Mouse (Mus musculus) c-Kit-positive CD71-negative TER-119-negative erythroid progenitor cells, embryonic 14.5 days (primary cell): ENCODE results near the gene Ccdc3.

ENCODE experiments used
- DNase-seq: peaks from one replicate; pipeline ENCODE4 v3.0.0-alpha.2; 2013; ENCODE audit warnings: low read depth

Ccdc3 gene

DNA sequence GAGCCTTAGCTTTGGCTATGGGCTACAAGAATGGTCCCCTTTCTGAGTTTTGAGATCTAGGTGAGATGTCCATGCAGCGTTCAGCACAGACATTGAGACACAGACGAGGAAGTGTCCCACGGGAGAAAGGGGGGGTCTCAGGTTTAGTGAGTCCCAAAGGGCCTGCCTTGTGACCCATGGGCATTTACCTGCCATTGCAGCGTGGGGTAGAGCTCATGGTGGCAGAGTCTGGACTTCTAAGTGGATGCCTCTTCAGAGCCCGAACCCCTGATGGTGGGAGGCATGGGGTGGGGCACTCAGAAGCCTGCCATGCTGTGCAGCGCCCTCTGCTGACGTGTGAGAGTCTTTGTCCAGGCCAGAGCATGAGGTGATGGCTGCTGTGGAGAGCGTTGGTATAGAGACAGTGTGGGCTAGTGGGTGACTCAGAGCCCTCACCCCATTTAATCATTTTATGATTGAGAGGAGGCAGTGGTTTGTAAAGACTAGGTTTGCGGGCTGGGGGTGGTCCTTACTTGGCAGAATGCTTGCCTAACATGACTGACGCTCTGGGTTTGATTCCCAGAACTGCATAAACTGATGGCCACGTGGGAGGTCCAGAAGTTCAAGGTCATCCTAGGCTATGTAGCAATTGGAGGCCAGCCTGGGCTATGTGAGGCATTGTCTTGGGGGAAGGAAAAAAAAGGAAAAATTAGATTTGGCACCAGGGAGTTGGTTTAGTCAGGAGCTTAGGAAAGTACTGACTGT is 23.6 kb downstream of the Ccdc3 start:
- peak; percentile 10 for DNase-seq

DNA sequence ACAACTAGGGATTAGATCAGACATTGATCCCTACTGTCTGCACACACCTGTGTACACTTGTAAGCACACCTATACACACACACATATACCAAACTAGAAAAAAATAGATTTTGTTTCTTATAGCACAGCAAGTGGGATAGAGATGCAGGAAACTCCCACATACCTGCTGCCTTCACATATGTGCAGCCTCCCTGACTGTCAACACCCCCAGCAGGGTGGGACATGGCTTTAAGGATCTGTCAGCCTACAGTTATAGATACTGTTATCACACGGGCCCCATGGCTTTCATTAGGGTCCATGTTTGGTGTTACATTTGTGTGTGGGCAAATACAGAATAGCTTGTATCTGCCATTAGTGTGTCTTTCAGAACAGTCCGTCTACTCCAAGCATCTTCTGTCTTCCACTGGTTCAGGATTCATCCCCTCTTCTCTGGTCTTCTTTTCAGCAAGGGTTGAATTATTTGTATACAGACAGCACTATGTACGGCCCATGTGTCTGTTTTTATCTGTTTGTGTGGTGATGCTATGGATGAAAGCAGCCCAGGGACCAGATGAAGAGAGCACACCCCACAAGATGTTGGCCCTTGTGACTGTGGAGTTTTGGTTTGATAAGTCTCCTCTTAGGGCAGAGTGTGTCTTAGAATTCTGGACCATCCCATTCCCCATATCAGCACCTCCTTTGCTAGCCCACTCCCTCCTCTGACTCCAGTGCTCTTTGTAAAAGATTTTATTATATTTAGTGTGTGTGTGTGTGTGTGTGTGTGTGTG is 24.5 kb downstream of the Ccdc3 start:
- no peak for DNase-seq

DNA sequence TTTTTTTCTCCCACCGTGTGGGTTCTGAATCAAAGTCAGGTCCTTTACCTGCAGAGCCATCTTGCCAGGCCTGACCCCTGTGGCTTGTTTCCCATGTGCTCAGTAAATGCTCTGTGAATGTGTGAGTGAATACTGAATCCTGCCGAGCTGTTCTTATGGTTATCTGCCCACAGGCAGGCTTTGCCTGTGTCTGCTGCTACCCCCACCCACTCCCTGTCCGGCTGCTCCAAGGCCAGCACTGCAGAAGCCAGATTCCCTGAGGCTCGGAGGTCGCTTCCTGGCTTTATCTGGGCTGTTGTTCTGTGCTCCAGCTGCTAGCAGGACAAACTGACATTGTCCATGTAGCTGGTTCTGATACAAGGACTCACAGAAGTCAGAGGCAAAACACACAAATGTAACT is 25.2 kb downstream of the Ccdc3 start:
- DNase-seq = no peak

GRCm38 (mm10) chr2:5165941-5166361 is 28.4 kb downstream of the Ccdc3 start:
- no peak for DNase-seq

GRCm38 (mm10) chr2:5166796-5167195 is 29.2 kb downstream of the Ccdc3 start:
- DNase-seq = no peak

GRCm38 (mm10) chr2:5170815-5171214 is 33.2 kb downstream of the Ccdc3 start:
- DNase-seq = no peak

DNA sequence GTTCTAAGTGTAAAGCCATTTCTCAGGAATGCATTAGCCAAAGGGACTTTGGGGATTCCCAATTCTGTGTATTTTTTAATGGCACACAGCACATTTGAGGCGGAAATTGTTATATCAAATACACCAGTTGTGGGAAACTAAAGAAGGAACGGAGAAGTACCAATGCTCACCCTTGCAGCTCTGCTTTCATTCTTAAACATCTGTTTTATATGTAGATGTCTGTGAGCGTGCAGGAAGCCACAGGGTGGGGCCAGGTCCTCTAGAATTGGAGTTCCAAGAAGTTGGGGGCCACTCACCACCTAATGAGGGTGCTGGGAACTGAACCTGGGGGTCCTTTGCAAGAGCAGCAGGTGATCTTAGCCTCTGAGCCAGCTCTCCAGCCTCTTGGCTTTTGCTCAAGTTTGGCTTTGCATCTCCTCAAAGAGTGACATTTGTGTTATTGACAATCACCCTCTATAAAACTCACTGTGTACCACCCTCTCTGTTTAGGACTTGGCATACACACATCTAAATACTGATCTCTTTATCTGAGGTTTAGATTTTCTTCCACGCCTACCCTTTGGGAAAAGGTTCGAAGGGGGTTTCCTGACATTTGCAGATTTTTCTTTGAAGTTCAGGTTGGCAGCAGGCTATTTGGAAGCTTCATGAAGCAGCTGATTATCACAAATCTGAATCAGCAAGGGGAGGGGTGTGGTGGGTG is 33.9 kb downstream of the Ccdc3 start:
- DNase-seq = no peak

DNA sequence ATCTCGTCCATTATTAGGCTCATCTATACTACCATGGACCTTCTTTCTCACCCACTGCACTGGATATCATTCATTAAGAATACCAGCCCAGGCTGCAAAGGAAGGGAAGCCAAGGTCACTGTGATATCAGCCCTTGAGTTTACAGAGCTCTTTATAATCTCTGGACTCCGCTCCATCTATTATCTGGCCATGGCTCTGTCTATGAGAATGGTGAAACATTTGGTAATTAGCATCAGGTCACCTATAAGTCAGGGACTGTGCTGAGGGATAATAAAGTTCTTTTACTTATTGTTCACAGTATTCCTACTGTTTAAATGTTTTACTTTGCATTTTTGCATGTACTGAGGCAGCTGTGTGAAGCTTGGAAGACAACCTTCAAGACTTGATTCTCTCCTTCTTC is 35.2 kb downstream of the Ccdc3 start:
- no peak for DNase-seq

DNA sequence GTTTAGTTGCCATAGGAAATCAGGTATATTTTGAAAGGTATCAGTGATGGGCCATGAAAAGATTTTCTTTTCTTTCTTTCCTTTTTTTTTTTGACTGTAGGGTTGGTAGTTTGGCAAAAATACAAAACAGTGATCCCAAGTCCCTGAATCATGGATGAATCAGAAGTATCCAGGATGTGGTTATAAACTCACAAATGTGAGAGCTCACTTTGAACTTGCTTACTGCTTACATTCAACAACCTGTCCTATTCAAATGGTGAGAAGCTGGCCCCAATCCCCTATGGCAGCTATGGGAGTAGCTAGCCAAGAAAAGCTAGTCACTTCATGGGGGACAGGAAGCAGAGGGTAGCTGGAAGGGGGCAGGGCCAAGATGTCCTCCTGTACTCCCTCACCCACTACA is 37.1 kb downstream of the Ccdc3 start:
- no peak for DNase-seq

- DNase-seq = no peak
Observed at GRCm38 (mm10) chr2:5181462-5182443, 44.2 kb downstream of the Ccdc3 start.

- no peak for DNase-seq
Observed at GRCm38 (mm10) chr2:5184166-5184565, 46.6 kb downstream of the Ccdc3 start.

DNA sequence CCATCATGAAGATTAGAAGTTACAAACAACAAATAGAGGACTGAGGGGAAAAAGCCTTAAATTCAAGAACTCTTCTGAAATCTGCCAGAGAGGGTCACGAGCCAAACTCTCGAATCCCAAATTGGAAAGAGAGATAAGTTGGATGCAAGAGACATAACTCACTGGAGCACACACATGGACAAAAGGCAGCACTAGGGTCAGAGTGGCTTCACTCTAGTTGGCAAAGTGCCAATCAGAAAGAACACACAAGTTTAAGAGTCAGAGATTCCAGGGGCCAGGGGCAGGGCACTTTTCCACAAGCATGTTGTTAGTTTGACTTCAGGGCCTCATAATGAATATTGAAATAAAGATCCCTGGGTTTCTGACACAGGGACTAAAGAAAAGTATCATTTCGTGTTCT is 48.1 kb downstream of the Ccdc3 start:
- no peak for DNase-seq

GRCm38 (mm10) chr2:5192156-5192555 is 54.6 kb downstream of the Ccdc3 start:
- DNase-seq = no peak

DNA sequence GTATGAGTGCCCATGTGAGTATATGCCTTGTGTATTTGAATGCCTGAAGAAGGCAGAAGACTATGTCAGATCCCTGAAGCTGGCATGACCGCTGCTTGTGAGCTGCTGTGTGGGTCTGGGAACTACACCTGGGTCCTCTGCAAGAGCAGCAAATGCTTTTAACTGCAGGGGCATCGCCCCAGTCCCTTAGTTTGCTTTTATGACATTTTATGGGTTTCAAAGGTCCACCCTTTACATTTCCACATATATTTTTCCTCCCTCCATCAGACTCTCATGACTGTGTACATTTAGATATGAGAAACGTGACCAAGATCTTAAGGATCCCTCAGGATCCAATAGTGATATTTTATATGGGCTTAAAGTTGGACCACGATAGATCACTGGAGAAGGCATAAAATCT is 55.5 kb downstream of the Ccdc3 start:
- DNase-seq = no peak

GRCm38 (mm10) chr2:5194701-5195215 is 57.2 kb downstream of the Ccdc3 start:
- no peak for DNase-seq

DNA sequence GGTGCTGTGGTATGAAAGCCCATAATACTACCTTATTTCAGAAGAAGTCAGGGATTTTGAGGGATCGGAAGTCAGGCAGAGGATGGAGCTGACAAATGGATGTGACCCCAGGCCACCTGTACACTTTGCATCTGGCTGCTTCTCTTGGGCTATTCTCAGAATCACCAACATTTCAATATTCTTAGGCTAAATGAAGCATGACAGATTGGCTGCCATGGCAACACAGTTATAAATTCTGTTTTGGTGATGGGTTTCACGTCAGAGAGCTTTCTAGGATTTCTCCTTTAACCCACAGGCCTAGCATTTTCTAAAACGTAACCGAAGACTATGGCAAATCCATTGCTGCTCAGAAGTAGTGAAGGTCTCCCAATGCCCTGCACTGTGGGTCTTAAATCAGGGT is 59.9 kb downstream of the Ccdc3 start:
- no peak for DNase-seq

DNA sequence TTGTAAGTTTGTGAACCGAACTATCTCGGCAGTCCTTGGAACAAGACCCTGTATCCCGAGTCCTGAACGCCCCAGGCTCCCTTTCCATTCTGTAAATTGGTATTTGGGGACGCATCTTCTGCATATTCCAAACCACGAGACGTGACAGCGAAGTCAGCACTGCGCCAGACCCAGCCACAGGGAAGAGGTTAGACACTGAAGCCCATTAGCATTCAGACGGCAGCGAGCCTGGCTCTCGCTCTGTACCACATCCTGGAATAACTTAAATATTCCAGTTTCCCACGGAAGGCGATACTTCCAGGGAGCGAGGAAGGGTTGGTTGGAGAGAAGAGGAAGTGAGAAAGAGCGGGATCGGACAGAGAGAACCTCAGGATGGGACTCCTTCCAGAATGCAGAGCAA is 61.7 kb downstream of the Ccdc3 start:
- no peak for DNase-seq

- DNase-seq = no peak
Observed at GRCm38 (mm10) chr2:5200817-5201364, 63.3 kb downstream of the Ccdc3 start.

DNA sequence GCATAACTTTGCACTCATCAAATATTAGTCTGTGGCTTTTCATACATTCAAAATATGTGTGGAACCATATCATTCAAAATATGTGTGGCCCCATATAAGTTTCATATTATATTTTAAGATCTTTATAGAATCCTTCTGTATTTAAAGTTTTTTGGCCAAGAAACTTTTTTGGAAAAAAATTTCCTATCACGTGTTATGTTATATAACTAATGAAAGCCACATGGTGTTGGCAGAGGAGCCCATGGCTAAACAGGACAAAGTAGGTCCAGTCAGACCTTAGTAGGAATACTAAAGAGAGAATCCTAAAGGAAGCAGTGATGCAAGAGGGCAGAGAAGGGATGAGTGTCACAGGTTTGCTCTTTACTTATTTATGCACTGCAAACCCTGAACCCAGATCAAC is 65.6 kb downstream of the Ccdc3 start:
- no peak for DNase-seq

- DNase-seq = no peak
Observed at GRCm38 (mm10) chr2:5204941-5205340, 67.4 kb downstream of the Ccdc3 start.

DNA sequence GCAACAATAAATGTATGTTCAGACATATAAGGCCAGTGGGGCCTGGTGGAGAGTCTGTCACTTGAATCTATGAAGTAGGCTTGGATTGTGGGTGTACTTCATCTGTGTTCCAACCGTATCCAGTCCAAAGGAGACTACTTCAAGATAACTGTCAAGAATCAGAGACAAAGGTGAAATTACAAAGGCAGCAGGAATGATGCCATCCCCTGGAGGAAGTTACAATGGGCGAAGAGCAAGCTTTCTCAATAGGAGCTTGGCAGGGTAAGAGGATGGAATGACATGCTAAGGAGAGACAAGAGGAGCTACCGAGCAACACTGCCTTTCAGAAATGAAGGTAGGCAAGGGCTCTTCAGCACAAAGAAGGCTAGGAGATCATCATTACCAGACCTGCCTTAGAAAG is 69.1 kb downstream of the Ccdc3 start:
- no peak for DNase-seq
